Comparison of ENCODE assay signal across 8 mouse cellular contexts in genomic region chr12:53248796-53249195, GRCm38 (mm10). TPM values are rescaled to one million over a fixed set of nuclear protein-coding genes. Genes with fewer than 3 reads are reported as not detected.
DNase-seq lines count a peak whose midpoint lies in the region; ATAC-seq and TF ChIP-seq lines count a peak whose summit lies in the region.

No protein-coding gene starts in this region.

- H3K4me3 ChIP-seq in heart, embryonic 11.5 days (ENCODE audit: low read depth, low read length): peak overlapping the region; percentile 58
- peak overlapping the region; percentile 27; the same call in 1 of the 2 replicates for H3K4me3 ChIP-seq in G1E (ENCODE audit: low read depth, low read length)
- peak overlapping the region; percentile 59 for H3K4me3 ChIP-seq in embryonic facial prominence, embryonic 14.5 days (ENCODE audit: low read depth, low read length)
- peak overlapping the region; percentile 55 for H3K4me3 ChIP-seq in intestine, embryonic 16.5 days (ENCODE audit: low read length)
- peak overlapping the region; percentile 78 for H3K4me3 ChIP-seq in neural tube, embryonic 15.5 days (replicated peaks)

- ATAC-seq in heart, embryonic 11.5 days (replicated peaks; ENCODE audit: insufficient number of reproducible peaks, low FRiP score, low TSS enrichment): no peak
- ATAC-seq in G1E (ENCODE audit: extremely low read depth, insufficient number of reproducible peaks, low FRiP score, poor library complexity, severe bottlenecking): no peak
- no peak; the same call in 1 of the 2 replicates for ATAC-seq in embryonic facial prominence, embryonic 14.5 days (ENCODE audit: low read depth)
- ATAC-seq in intestine, embryonic 16.5 days: no peak
- ATAC-seq in neural tube, embryonic 15.5 days (ENCODE audit: low FRiP score): no peak

- H3K9me3 ChIP-seq in heart, embryonic 11.5 days (replicated peaks; ENCODE audit: control insufficient read depth, low read length): no peaks in the 10 kb centered on the region
- peaks cover 67% of the 10 kb centered on the region for H3K9me3 ChIP-seq in G1E (replicated peaks)
- no peaks in the 10 kb centered on the region for H3K9me3 ChIP-seq in embryonic facial prominence, embryonic 14.5 days (ENCODE audit: control insufficient read depth, low read length)
- H3K9me3 ChIP-seq in intestine, embryonic 16.5 days (ENCODE audit: control insufficient read depth, low read length): no peaks in the 10 kb centered on the region
- H3K9me3 ChIP-seq in neural tube, embryonic 15.5 days (replicated peaks): no peaks in the 10 kb centered on the region

- H3K4me2 ChIP-seq in heart, embryonic 11.5 days: peak overlapping the region; percentile 95
- peak overlapping the region; percentile 99 for H3K4me2 ChIP-seq in embryonic facial prominence, embryonic 14.5 days (ENCODE audit: low read depth, low read length)
- peak overlapping the region; percentile 95 for H3K4me2 ChIP-seq in intestine, embryonic 16.5 days (ENCODE audit: low read depth, low read length)
- H3K4me2 ChIP-seq in neural tube, embryonic 15.5 days: peak overlapping the region; percentile 99

- peaks cover 5% of the 10 kb centered on the region for H3K4me1 ChIP-seq in heart, embryonic 11.5 days (ENCODE audit: control insufficient read depth, insufficient read depth, low read length)
- no peaks in the 10 kb centered on the region for H3K4me1 ChIP-seq in G1E (ENCODE audit: insufficient read depth, low read depth, low read length)
- peaks cover 10% of the 10 kb centered on the region for H3K4me1 ChIP-seq in embryonic facial prominence, embryonic 14.5 days (ENCODE audit: control insufficient read depth, insufficient read depth, low read length)
- H3K4me1 ChIP-seq in intestine, embryonic 16.5 days (ENCODE audit: control insufficient read depth, insufficient read depth, low read length): peaks cover 23% of the 10 kb centered on the region
- peaks cover 43% of the 10 kb centered on the region for H3K4me1 ChIP-seq in neural tube, embryonic 15.5 days

- peaks cover 60% of the 10 kb centered on the region for H3K27me3 ChIP-seq in heart, embryonic 11.5 days (ENCODE audit: control insufficient read depth, insufficient read depth, low read length)
- H3K27me3 ChIP-seq in G1E (ENCODE audit: insufficient read depth, low read length): no peaks in the 10 kb centered on the region
- H3K27me3 ChIP-seq in embryonic facial prominence, embryonic 14.5 days (replicated peaks; ENCODE audit: control insufficient read depth, insufficient read depth, low read length): peaks cover 62% of the 10 kb centered on the region
- H3K27me3 ChIP-seq in intestine, embryonic 16.5 days (replicated peaks; ENCODE audit: control insufficient read depth, insufficient read depth, low read length): peaks cover 51% of the 10 kb centered on the region
- 0 out of 2 replicates have a peak, but pooled peaks cover 5% of the 10 kb centered on the region for H3K27me3 ChIP-seq in neural tube, embryonic 15.5 days (replicated peaks)

- H3K27ac ChIP-seq in heart, embryonic 11.5 days (ENCODE audit: low read depth, low read length): no peak overlapping the region
- H3K27ac ChIP-seq in embryonic facial prominence, embryonic 14.5 days (replicated peaks; ENCODE audit: low read depth, low read length): no peak overlapping the region
- no peak overlapping the region for H3K27ac ChIP-seq in intestine, embryonic 16.5 days (ENCODE audit: low read length)
- peak overlapping the region; percentile 90 for H3K27ac ChIP-seq in neural tube, embryonic 15.5 days (replicated peaks)

- TF ChIP-seq CTCF in G1E (IDR thresholded peaks at IDR 0.05; ENCODE audit: low read depth, low read length): no peak

- no peaks in the 10 kb centered on the region for H3K36me3 ChIP-seq in heart, embryonic 11.5 days (ENCODE audit: control insufficient read depth, insufficient read depth, low read length)
- no peaks in the 10 kb centered on the region for H3K36me3 ChIP-seq in G1E (replicated peaks)
- H3K36me3 ChIP-seq in embryonic facial prominence, embryonic 14.5 days (ENCODE audit: control insufficient read depth, insufficient read depth, low read length): no peaks in the 10 kb centered on the region
- no peaks in the 10 kb centered on the region for H3K36me3 ChIP-seq in intestine, embryonic 16.5 days (ENCODE audit: control insufficient read depth, insufficient read depth, low read length)
- no peaks in the 10 kb centered on the region for H3K36me3 ChIP-seq in neural tube, embryonic 15.5 days

- no peak for DNase-seq in heart, adult 8-10 months (ENCODE audit: low spot score)
- DNase-seq in G1E (ENCODE audit: low spot score): no peak
- no peak for DNase-seq in embryonic facial prominence, embryonic 14.5 days (ENCODE audit: low spot score)
- no peak for DNase-seq in thymus, postnatal 36 days
- no peak for DNase-seq in lung, postnatal 10 days

- WGBS in heart, embryonic 11.5 days (ENCODE audit: insufficient replicate concordance): under 1% methylated on average over 15 of the region's 15 CpGs
- WGBS in embryonic facial prominence, embryonic 14.5 days: 0% methylated on average over 15 of the region's 15 CpGs
- WGBS in intestine, embryonic 16.5 days: under 1% methylated on average over 15 of the region's 15 CpGs
- WGBS in neural tube, embryonic 15.5 days: 0% methylated on average over 15 of the region's 15 CpGs

- peak overlapping the region; percentile 54; the same call in 1 of the 2 replicates for H3K9ac ChIP-seq in heart, embryonic 11.5 days (ENCODE audit: low read depth, low read length)
- peak overlapping the region; percentile 73 for H3K9ac ChIP-seq in embryonic facial prominence, embryonic 14.5 days (ENCODE audit: low read depth, low read length)
- peak overlapping the region; percentile 54; the same call in 1 of the 2 replicates for H3K9ac ChIP-seq in intestine, embryonic 16.5 days (ENCODE audit: low read depth, low read length)
- H3K9ac ChIP-seq in neural tube, embryonic 15.5 days (replicated peaks): peak overlapping the region; percentile 84

RNA-seq across cellular contexts. Expression of gene Npas3, which starts 0.3 kb away (rescaled TPM):
- polyA plus RNA-seq in heart, embryonic 11.5 days (2014; fragmentation: Nextera tagmentation; extraction: Ambion mirVana): 0.77 and 1.3 TPM in 2 replicates
- under 1 TPM; 0.05 to 0.20 (median 0.17) TPM for total RNA-seq in heart, adult 8-10 months (2022)
- total RNA-seq in G1E (2014; fragmentation: Nextera tagmentation) (not detected in 2 replicates), G1E (2017) (0.11 TPM in 1 of 2 replicates, not detected in the other)
- not detected in 2 replicates for polyA plus RNA-seq in G1E (2012)
- 4.4 and 4.7 TPM in 2 replicates for polyA plus RNA-seq in embryonic facial prominence, embryonic 14.5 days (2014; fragmentation: Nextera tagmentation; extraction: Ambion mirVana)
- 1.0 and 1.9 TPM in 2 replicates for polyA plus RNA-seq in intestine, embryonic 16.5 days (2015; fragmentation: Nextera tagmentation; extraction: Ambion mirVana)
- polyA plus RNA-seq in neural tube, embryonic 15.5 days (2015; fragmentation: Nextera tagmentation; extraction: Ambion mirVana): 19.9 and 23.2 TPM in 2 replicates

Comparison
In these comparisons a context has a peak if more than half of its experiments do, and no peak if none do; other contexts are left out.
1. H3K4me3 ChIP-seq: peak in every context shown above with its lines; median percentile 78 in neural tube, embryonic 15.5 days; 59 in embryonic facial prominence, embryonic 14.5 days; 58 in heart, embryonic 11.5 days; 55 in intestine, embryonic 16.5 days; 27 in G1E.